Mouse (Mus musculus) ES-E14 (cell line): Measurements from ENCODE around the gene Lhpp. TPM values are rescaled to one million over a fixed set of nuclear protein-coding genes. Genes with fewer than 3 reads are reported as not detected.

Source experiments
- DNase-seq: peaks from one replicate; pipeline ENCODE4 v3.0.0-alpha.2; 2013; ENCODE audit warnings: low read depth, low spot score
- H3K27ac ChIP-seq: 2 replicates; pipeline ENCODE4 v1.5.1; 2012; ENCODE audit warnings: low read depth, mild to moderate bottlenecking, low read length, moderate library complexity, mixed read lengths; ENCODE audit not compliant: poor library complexity, insufficient read depth, severe bottlenecking
- H3K36me3 ChIP-seq: 2 replicates; pipeline ENCODE4 v1.6.1; 2012; ENCODE audit warnings: mild to moderate bottlenecking, low read length, moderate library complexity, mixed read lengths; ENCODE audit not compliant: control insufficient read depth, poor library complexity, insufficient read depth, severe bottlenecking
- H3K4me1 ChIP-seq, 2 experiments: fragments of 150-350 bp in 1 of 2; sonication (generic) in 1 of 2; 2 replicates each; pipeline ENCODE4 v1.6.1; 2012; ENCODE audit warnings: low read length in 2 of 2, mild to moderate bottlenecking in 1 of 2, mixed read lengths in 1 of 2; ENCODE audit not compliant: control insufficient read depth in 2 of 2, insufficient read depth in 2 of 2, poor library complexity in 1 of 2
- H3K4me3 ChIP-seq, 2 experiments: fragments of 150-350 bp in 1 of 2; sonication (generic) in 1 of 2; 2 replicates each; pipeline ENCODE4 v1.5.1; 2012; ENCODE audit warnings: low read length in 2 of 2, low read depth in 1 of 2, mild to moderate bottlenecking in 1 of 2, mixed read lengths in 1 of 2; ENCODE audit not compliant: insufficient read depth in 1 of 2, poor library complexity in 1 of 2, severe bottlenecking in 1 of 2
- H3K9ac ChIP-seq: 2 replicates; pipeline ENCODE4 v1.6.1; 2012; ENCODE audit warnings: low read depth, mild to moderate bottlenecking, low read length, mixed read lengths; ENCODE audit not compliant: poor library complexity, insufficient read depth, severe bottlenecking
- H3K9me3 ChIP-seq: fragments of 150-350 bp; sonication (generic); 2 replicates; pipeline ENCODE4 v1.6.1; 2012; ENCODE audit warnings: low read depth, mild to moderate bottlenecking, low read length; ENCODE audit not compliant: control insufficient read depth, insufficient read depth
- CHD2 ChIP-seq: IDR thresholded peaks from 2 replicates; pipeline ENCODE4 v1.6.1; 2014; ENCODE audit warnings: mild to moderate bottlenecking, low read depth, low read length, inconsistent platforms
- HCFC1 ChIP-seq: IDR thresholded peaks from 2 replicates; pipeline ENCODE4 v1.6.1; 2012; ENCODE audit warnings: low read length, inconsistent platforms, borderline replicate concordance; ENCODE audit not compliant: insufficient read depth
- MAFK ChIP-seq: IDR thresholded peaks from 2 replicates; pipeline ENCODE4 v1.6.1; 2014; ENCODE audit warnings: mild to moderate bottlenecking, low read depth, low read length, inconsistent platforms; ENCODE audit not compliant: insufficient read depth
- ZC3H11A ChIP-seq: IDR thresholded peaks from 2 replicates; pipeline ENCODE4 v1.6.1; 2012; ENCODE audit warnings: low read depth, mild to moderate bottlenecking, inconsistent platforms, low read length, borderline replicate concordance
- ZNF384 ChIP-seq: IDR thresholded peaks from 2 replicates; pipeline ENCODE4 v1.6.1; 2012; ENCODE audit warnings: low read depth, low read length, inconsistent platforms
- in situ Hi-C, 2 experiments: fragments of 600-800 bp; cut with MboI; formaldehyde crosslinking; loops; one replicate each; pipeline ENCODE4 v1.15.1; 2025; ENCODE audit warnings: low sequenced_read_pairs in 2 of 2, inconsistent platforms in 1 of 2; ENCODE audit not compliant: unreplicated experiment in 2 of 2
- total RNA-seq: library from RNA; depleted of rRNA; stranded (reverse); fragments of 300-350 nt; gene quantifications from 2 replicates; pipeline ENCODE4 v1.2.3, GENCODE M21; 2012

Lhpp gene
- total RNA-seq, 1 experiment = 11.9 TPM

- H3K27ac ChIP-seq = no peak overlapping the region
- H3K9me3 ChIP-seq = no peaks in the 10 kb centered on the region
- no peaks in the 10 kb centered on the region for H3K36me3 ChIP-seq
- no peak for DNase-seq
- peaks cover 0 to 3% of the 10 kb centered on the region in 2 experiments; a peak in 1 of 4 replicates for H3K4me1 ChIP-seq
- TF ChIP-seq MAFK = no peak
- TF ChIP-seq ZNF384 = no peak
- no peak for TF ChIP-seq HCFC1
- no peak for TF ChIP-seq ZC3H11A
- TF ChIP-seq CHD2 = no peak
- in situ Hi-C loops = no loop called here
- no peak overlapping the region for H3K9ac ChIP-seq
- no peak overlapping the region for H3K4me3 ChIP-seq
Observed at GRCm38 (mm10) chr7:132693561-132693960, 83.1 kb downstream of the Lhpp start.

GRCm38 (mm10) chr7:132697258-132697796, 86.9 kb downstream of the Lhpp start:
- peaks cover 0 to 4% of the 10 kb centered on the region in 2 experiments; a peak in 1 of 4 replicates for H3K4me1 ChIP-seq
- H3K36me3 ChIP-seq = no peaks in the 10 kb centered on the region
- H3K9me3 ChIP-seq = no peaks in the 10 kb centered on the region
- H3K4me3 ChIP-seq = no peak overlapping the region
- TF ChIP-seq CHD2 (no peak), MAFK (no peak), ZNF384 (no peak), HCFC1 (no peak), ZC3H11A (no peak)
- H3K9ac ChIP-seq = no peak overlapping the region
- no peak for DNase-seq
- no peak overlapping the region for H3K27ac ChIP-seq
- in situ Hi-C loops = no loop called here

DNA sequence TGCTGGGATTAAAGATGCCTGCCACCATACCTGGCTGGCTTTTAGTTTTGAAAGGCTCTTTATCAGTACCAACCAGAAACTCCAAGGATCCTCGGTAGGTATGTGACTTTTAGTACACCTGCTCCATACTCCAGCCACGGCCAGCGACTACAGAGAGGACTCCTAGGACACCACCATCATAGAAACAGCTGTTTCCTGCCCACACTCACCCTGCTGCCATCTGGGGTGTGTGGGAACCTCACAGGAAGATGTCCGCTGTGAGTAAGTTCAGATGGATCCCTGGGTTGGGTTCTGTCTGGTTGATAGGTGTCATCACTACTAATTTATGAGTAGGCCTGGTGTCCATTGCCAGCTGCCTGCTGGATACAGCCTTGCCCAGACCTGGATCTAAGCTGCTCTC, 88.3 kb downstream of the Lhpp start:
- Histone ChIP-seq H3K9me3 (no peaks in the 10 kb centered on the region), H3K9ac (no peak overlapping the region), H3K36me3 (no peaks in the 10 kb centered on the region), H3K27ac (no peak overlapping the region), H3K4me3 (no peak overlapping the region), H3K4me1 (peaks cover 0 to 4% of the 10 kb centered on the region in 2 experiments; a peak in 1 of 4 replicates)
- no peak for TF ChIP-seq ZNF384
- no peak for TF ChIP-seq CHD2
- TF ChIP-seq HCFC1 = no peak
- no peak for TF ChIP-seq MAFK
- TF ChIP-seq ZC3H11A = no peak
- in situ Hi-C loops = no loop called here
- DNase-seq = no peak

- no peak for TF ChIP-seq CHD2
- TF ChIP-seq HCFC1 = no peak
- no peak for TF ChIP-seq ZNF384
- TF ChIP-seq ZC3H11A = no peak
- no peak for TF ChIP-seq MAFK
- Histone ChIP-seq H3K4me3 (no peak overlapping the region), H3K9ac (no peak overlapping the region), H3K27ac (no peak overlapping the region), H3K36me3 (no peaks in the 10 kb centered on the region), H3K4me1 (peaks cover 0 to 4% of the 10 kb centered on the region in 2 experiments; a peak in 1 of 4 replicates), H3K9me3 (no peaks in the 10 kb centered on the region)
- in situ Hi-C loops = no loop called here
- DNase-seq = no peak
Observed at GRCm38 (mm10) chr7:132699165-132699564, 88.7 kb downstream of the Lhpp start.

DNA sequence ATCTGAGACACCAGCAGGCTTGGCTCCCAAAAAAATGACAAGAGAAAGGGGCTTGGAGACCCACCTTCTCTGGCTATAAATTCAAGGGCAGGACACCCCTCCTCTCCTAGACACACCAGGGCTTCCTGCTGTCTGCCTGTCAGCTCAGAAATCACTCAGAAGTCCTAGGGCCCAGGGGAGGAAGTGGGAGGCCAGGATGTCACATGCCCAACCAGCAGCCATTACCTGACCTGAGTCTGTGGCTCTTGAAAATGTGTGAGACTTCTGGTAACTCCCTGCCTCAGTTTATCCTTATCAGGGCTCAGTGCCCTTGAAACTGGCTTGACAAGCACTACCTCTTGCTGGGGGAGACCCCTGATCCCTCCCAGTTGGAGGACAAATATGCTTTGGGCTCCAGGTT, 89.2 kb downstream of the Lhpp start:
- H3K27ac ChIP-seq = no peak overlapping the region
- DNase-seq = no peak
- no peak for TF ChIP-seq CHD2
- TF ChIP-seq HCFC1 = no peak
- no peak for TF ChIP-seq ZC3H11A
- no peak for TF ChIP-seq MAFK
- TF ChIP-seq ZNF384 = no peak
- in situ Hi-C loops = no loop called here
- no peaks in the 10 kb centered on the region for H3K36me3 ChIP-seq
- no peak overlapping the region for H3K9ac ChIP-seq
- H3K9me3 ChIP-seq = no peaks in the 10 kb centered on the region
- peaks cover 0 to 4% of the 10 kb centered on the region in 2 experiments; a peak in 1 of 4 replicates for H3K4me1 ChIP-seq
- no peak overlapping the region for H3K4me3 ChIP-seq
